Mouse (Mus musculus) layer of hippocampus, adult 18-20 months (tissue): ENCODE results near the gene Fndc3a. TPM values are rescaled to one million over a fixed set of nuclear protein-coding genes. Genes with fewer than 3 reads are reported as not detected.
A peak's percentile ranks its signal among the peaks of the same experiment; 100 is the strongest.

Experiments used
- DNase-seq, 2 experiments: peaks; one replicate each; pipeline ENCODE4 v3.0.0; 2022; ENCODE audit warnings: low spot score in 2 of 2
- total RNA-seq, 2 experiments: library from RNA; stranded (reverse); gene quantifications; 2 replicates each; pipeline ENCODE4 v1.2.3; 2021

Gene Fndc3a
- total RNA-seq, 2 experiments from 2014 or later = 40.6 to 44.8 TPM

- DNase-seq = no peak
These were observed 154.0 kb downstream of the Fndc3a start for GRCm38 (mm10) chr14:72555846-72556245.

GRCm38 (mm10) chr14:72536392-72537017 is 173.3 kb downstream of the Fndc3a start:
- no peak for DNase-seq

- no peak for DNase-seq
These were observed 175.9 kb downstream of the Fndc3a start for GRCm38 (mm10) chr14:72533862-72534261.

- DNase-seq = no peak
These were observed 177.5 kb downstream of the Fndc3a start for GRCm38 (mm10) chr14:72532028-72532917.

- no peak for DNase-seq
These were observed 182.7 kb downstream of the Fndc3a start for GRCm38 (mm10) chr14:72527126-72527525.

- DNase-seq = no peak
These were observed 190.2 kb downstream of the Fndc3a start for GRCm38 (mm10) chr14:72519561-72519960.

GRCm38 (mm10) chr14:72518786-72519185 is 191.0 kb downstream of the Fndc3a start:
- no peak for DNase-seq

GRCm38 (mm10) chr14:72516376-72516775 is 193.4 kb downstream of the Fndc3a start:
- DNase-seq = peak in 1 of 2 experiments; percentile 51

GRCm38 (mm10) chr14:72506723-72507420 is 202.9 kb downstream of the Fndc3a start:
- no peak for DNase-seq

GRCm38 (mm10) chr14:72506018-72506722 is 203.6 kb downstream of the Fndc3a start:
- DNase-seq = no peak

GRCm38 (mm10) chr14:72504985-72505384 is 204.8 kb downstream of the Fndc3a start:
- DNase-seq = no peak

- no peak for DNase-seq
These were observed 206.6 kb downstream of the Fndc3a start for GRCm38 (mm10) chr14:72503241-72503640.

- DNase-seq = no peak
These were observed 216.0 kb downstream of the Fndc3a start for GRCm38 (mm10) chr14:72493775-72494174.

- no peak for DNase-seq
These were observed 218.1 kb downstream of the Fndc3a start, which contains the start of gene Gm9195 for GRCm38 (mm10) chr14:72491738-72492137. TSS of gene Gm9195 (minus strand) at chr14:72491838.

GRCm38 (mm10) chr14:72490367-72490766 is 219.4 kb downstream of the Fndc3a start:
- peak; percentile 5 to 51 for DNase-seq

Other genes starting within 250 kb of the Fndc3a start
- gene Gm9195, start 218.2 kb downstream of the Fndc3a start, total RNA-seq = not detected